Mouse (Mus musculus) liver, postnatal 0 days (tissue): Measurements from ENCODE around the gene Bcdin3d. TPM values are rescaled to one million over a fixed set of nuclear protein-coding genes. Genes with fewer than 3 reads are reported as not detected.

ENCODE experiments used
- ATAC-seq: fragments of 200-750 bp; cut with Nextera tagmentation; 2 replicates; pipeline ENCODE4 v1.8.0; 2017; ENCODE audit warnings: mild to moderate bottlenecking, moderate library complexity
- DNase-seq: peaks from one replicate; pipeline ENCODE4 v3.0.0-alpha.2; 2016
- H3K27ac ChIP-seq: fragments of 300-500 bp; sonication (generic); 2 replicates; pipeline ENCODE4 v1.5.1; 2014; ENCODE audit warnings: antibody characterized with exemption, moderate library complexity, mild to moderate bottlenecking, low read depth
- H3K27me3 ChIP-seq: fragments of 300-500 bp; sonication (generic); 2 replicates; pipeline ENCODE4 v1.6.1; 2014; ENCODE audit warnings: low read length, control low read depth, mixed read lengths; ENCODE audit not compliant: insufficient read depth
- H3K36me3 ChIP-seq: fragments of 300-500 bp; sonication (generic); replicated peaks from 2 replicates; pipeline ENCODE4 v1.6.1; 2014; ENCODE audit warnings: mild to moderate bottlenecking, control low read depth, low read length, moderate library complexity, mixed read lengths; ENCODE audit not compliant: insufficient read depth
- H3K4me1 ChIP-seq: fragments of 300-500 bp; sonication (generic); 2 replicates; pipeline ENCODE4 v1.6.1; 2014; ENCODE audit warnings: antibody characterized with exemption, mild to moderate bottlenecking, control low read depth; ENCODE audit not compliant: insufficient read depth
- H3K4me2 ChIP-seq: fragments of 300-500 bp; sonication (generic); 2 replicates; pipeline ENCODE4 v1.6.1; 2014; ENCODE audit warnings: low read depth, mild to moderate bottlenecking, low read length, moderate library complexity, mixed read lengths
- H3K4me3 ChIP-seq: fragments of 300-500 bp; sonication (generic); 2 replicates; pipeline ENCODE4 v1.5.1; 2014; ENCODE audit warnings: low read depth, low read length
- H3K9ac ChIP-seq: fragments of 300-500 bp; sonication (generic); replicated peaks from 2 replicates; pipeline ENCODE4 v1.6.1; 2014; ENCODE audit warnings: mild to moderate bottlenecking, moderate library complexity
- H3K9me3 ChIP-seq: fragments of 300-500 bp; sonication (generic); 2 replicates; pipeline ENCODE4 v1.6.1; 2016; ENCODE audit warnings: mild to moderate bottlenecking, control low read depth, low read length, mixed read lengths
- CTCF ChIP-seq: sonication (generic); IDR thresholded peaks from 2 replicates; pipeline ENCODE4 v1.5.1; 2016; ENCODE audit warnings: antibody characterized with exemption, low read depth
- EP300 ChIP-seq: IDR thresholded peaks from 2 replicates; pipeline ENCODE4 v1.6.1; 2016; ENCODE audit warnings: antibody characterized with exemption, low read depth, mild to moderate bottlenecking
- WGBS: fragments of 180-500 bp; shearing (Covaris S2); extraction: QIAGEN DNeasy Blood & Tissue Kit; methylation state at CpG from one replicate; pipeline ENCODE4 v1.1.7; 2014; ENCODE audit not compliant: insufficient replicate concordance; 5-methylcytosine and 5-hydroxymethylcytosine counted together
- polyA plus RNA-seq: library from polyadenylated mRNA; unstranded; fragments of >200 nt; fragmentation: Nextera tagmentation; extraction: Ambion mirVana; gene quantifications from 2 replicates; pipeline ENCODE4 v1.2.1, GENCODE M21; 2015

Gene Bcdin3d
- polyA plus RNA-seq, 1 experiment from 2014 or later = 4.9 TPM

GRCm38 (mm10) chr15:99438966-99439698 is 35.4 kb downstream of the Bcdin3d start:
- Histone ChIP-seq H3K4me2 (no peak overlapping the region), H3K4me1 (no peaks in the 10 kb centered on the region; the same call in 1 of the 2 replicates), H3K4me3 (no peak overlapping the region), H3K36me3 (no peaks in the 10 kb centered on the region), H3K9ac (no peak overlapping the region), H3K9me3 (no peaks in the 10 kb centered on the region), H3K27me3 (no peaks in the 10 kb centered on the region), H3K27ac (no peak overlapping the region)
- TF ChIP-seq CTCF (no peak), EP300 (no peak)
- DNase-seq (no peak), ATAC-seq (no peak)
- 86% methylated on average over 8 of the region's 8 CpGs for WGBS

DNA sequence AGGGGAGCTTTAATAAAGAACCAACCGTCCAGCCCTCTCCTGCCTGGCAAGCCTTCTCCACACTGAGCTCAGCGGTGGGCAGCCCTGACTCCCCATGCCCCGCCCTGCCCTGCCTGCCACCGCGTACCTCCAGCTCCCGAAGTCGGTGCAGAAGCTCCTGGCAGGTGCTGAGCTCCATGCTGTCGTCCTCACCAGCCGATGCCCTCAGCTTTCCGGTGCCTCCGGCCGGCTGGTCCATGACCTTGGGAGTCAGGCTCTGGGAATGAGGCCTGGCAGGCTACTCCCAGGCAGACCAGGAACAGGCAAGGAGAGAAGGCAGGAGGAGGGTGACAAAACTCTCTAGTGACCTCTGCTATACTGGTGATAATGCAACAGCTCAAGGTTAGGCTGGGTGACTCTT is 40.6 kb downstream of the Bcdin3d start:
- Histone ChIP-seq H3K4me2 (no peak overlapping the region), H3K27ac (no peak overlapping the region), H3K36me3 (no peaks in the 10 kb centered on the region), H3K9me3 (no peaks in the 10 kb centered on the region), H3K9ac (no peak overlapping the region), H3K4me3 (no peak overlapping the region), H3K27me3 (no peaks in the 10 kb centered on the region), H3K4me1 (no peaks in the 10 kb centered on the region)
- TF ChIP-seq EP300 = no peak
- TF ChIP-seq CTCF = no peak
- DNase-seq (no peak), ATAC-seq (no peak; the same call in 1 of the 2 replicates)
- 66% methylated on average over 12 of the region's 12 CpGs for WGBS

DNA sequence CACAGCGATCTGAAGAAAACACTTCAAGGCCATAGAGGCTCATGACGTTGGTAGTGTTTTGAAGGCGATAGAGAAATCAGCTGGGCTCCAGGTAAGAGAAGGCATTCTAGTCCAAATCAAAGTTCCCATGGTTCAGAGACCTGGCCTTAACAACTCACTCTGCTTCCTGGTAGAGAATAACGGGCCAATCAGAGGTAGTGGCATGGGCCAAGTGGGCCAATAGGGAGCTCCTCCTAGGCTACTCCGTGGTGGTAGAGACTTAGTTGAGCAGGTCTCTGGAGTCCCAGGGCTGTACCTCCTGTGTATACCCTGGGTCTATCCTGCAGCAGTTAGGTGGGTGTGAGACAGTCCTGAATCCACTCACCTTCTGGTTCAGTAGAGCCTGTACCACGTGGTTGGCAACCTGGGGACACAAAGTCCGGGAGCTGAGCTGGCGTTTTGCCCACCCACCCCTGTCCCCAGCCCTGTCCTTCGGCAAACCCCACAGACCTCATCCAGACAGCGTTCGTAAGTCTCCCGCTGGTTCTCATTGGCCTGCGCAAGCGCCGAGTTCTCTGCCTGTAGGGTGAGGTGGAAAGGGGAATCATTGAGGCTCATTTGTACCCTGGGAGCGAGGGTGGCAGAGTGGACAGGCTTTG is 41.3 kb downstream of the Bcdin3d start:
- Histone ChIP-seq H3K27me3 (no peaks in the 10 kb centered on the region), H3K36me3 (no peaks in the 10 kb centered on the region; the same call in 1 of the 2 replicates), H3K4me2 (no peak overlapping the region), H3K4me1 (no peaks in the 10 kb centered on the region), H3K27ac (no peak overlapping the region), H3K9me3 (no peaks in the 10 kb centered on the region), H3K4me3 (no peak overlapping the region), H3K9ac (no peak overlapping the region)
- ATAC-seq (peak; percentile 44; the same call in 1 of the 2 replicates), DNase-seq (no peak)
- WGBS = 83% methylated on average over 16 of the region's 16 CpGs
- TF ChIP-seq EP300 = no peak
- no peak for TF ChIP-seq CTCF

GRCm38 (mm10) chr15:99431967-99432366 is 42.6 kb downstream of the Bcdin3d start:
- DNase-seq = no peak
- TF ChIP-seq CTCF (no peak), EP300 (no peak)
- Histone ChIP-seq H3K4me3 (no peak overlapping the region), H3K4me1 (no peaks in the 10 kb centered on the region), H3K9ac (no peak overlapping the region), H3K27ac (no peak overlapping the region), H3K36me3 (no peaks in the 10 kb centered on the region; the same call in 1 of the 2 replicates), H3K4me2 (no peak overlapping the region), H3K9me3 (no peaks in the 10 kb centered on the region), H3K27me3 (no peaks in the 10 kb centered on the region)
- WGBS = 72% methylated on average over 8 of the region's 8 CpGs
- no peak for ATAC-seq

- 71% methylated on average over 7 of the region's 7 CpGs for WGBS
- no peak for ATAC-seq
- DNase-seq = no peak
Measured at GRCm38 (mm10) chr15:99431504-99431903, 43.0 kb downstream of the Bcdin3d start.

GRCm38 (mm10) chr15:99431063-99431462 is 43.5 kb downstream of the Bcdin3d start:
- H3K4me3 ChIP-seq = no peak overlapping the region

More at GRCm38 (mm10) chr15:99431504-99431903, 43.0 kb downstream of the Bcdin3d start:
- no peak overlapping the region for H3K9ac ChIP-seq
- no peak overlapping the region for H3K4me2 ChIP-seq
- H3K27me3 ChIP-seq = no peaks in the 10 kb centered on the region
- H3K36me3 ChIP-seq = no peaks in the 10 kb centered on the region; the same call in 1 of the 2 replicates
- H3K9me3 ChIP-seq = no peaks in the 10 kb centered on the region
- no peak overlapping the region for H3K27ac ChIP-seq
- TF ChIP-seq CTCF (no peak), EP300 (no peak)
- no peak overlapping the region for H3K4me3 ChIP-seq
- no peaks in the 10 kb centered on the region for H3K4me1 ChIP-seq

More at GRCm38 (mm10) chr15:99431063-99431462, 43.5 kb downstream of the Bcdin3d start:
- ATAC-seq (no peak), DNase-seq (no peak)
- Histone ChIP-seq H3K4me2 (no peak overlapping the region), H3K36me3 (no peaks in the 10 kb centered on the region; the same call in 1 of the 2 replicates), H3K9me3 (no peaks in the 10 kb centered on the region), H3K27ac (no peak overlapping the region), H3K4me1 (no peaks in the 10 kb centered on the region), H3K27me3 (no peaks in the 10 kb centered on the region), H3K9ac (no peak overlapping the region)
- 84% methylated on average over 10 of the region's 10 CpGs for WGBS
- TF ChIP-seq EP300 = no peak
- no peak for TF ChIP-seq CTCF
